Mouse (Mus musculus): ENCODE results near the gene Peak1.

DNA sequence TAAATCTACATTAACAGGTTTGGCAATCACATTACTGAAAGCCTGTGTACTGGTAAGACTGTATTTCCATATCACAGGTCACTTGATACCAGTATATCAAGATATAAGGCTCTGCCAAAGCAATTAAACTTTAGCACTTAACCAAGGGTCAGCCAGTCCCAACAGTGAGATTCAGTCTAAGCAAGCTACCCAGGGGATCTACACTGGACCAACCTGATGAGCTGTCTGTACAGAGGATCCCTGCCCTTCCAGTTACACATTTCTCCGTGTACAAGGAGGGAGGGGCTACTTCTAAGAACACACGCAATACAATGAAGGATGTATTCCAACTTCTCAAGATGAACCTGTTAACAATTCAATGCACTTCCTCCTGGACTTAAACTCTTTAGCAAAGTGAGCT lies 259.8 kb downstream of the Peak1 start:
- no peak for TF ChIP-seq POLR2A (IDR thresholded peaks at IDR 0.05; ENCODE audit: control insufficient read depth, low read depth, low read length)
- no peak for TF ChIP-seq CTCF (IDR thresholded peaks at IDR 0.05; ENCODE audit: control insufficient read depth, insufficient read depth, insufficient replicate concordance, low read depth, low read length)

All from testis, adult 2 months (tissue).